Mouse (Mus musculus): ENCODE results near the gene Ddx6.
"Not testable (repeated sequence)": the region's sequence is repeated elsewhere in the genome, so short reads cannot be mapped to it uniquely, and the experiment has no call there.

Ddx6 gene

DNA sequence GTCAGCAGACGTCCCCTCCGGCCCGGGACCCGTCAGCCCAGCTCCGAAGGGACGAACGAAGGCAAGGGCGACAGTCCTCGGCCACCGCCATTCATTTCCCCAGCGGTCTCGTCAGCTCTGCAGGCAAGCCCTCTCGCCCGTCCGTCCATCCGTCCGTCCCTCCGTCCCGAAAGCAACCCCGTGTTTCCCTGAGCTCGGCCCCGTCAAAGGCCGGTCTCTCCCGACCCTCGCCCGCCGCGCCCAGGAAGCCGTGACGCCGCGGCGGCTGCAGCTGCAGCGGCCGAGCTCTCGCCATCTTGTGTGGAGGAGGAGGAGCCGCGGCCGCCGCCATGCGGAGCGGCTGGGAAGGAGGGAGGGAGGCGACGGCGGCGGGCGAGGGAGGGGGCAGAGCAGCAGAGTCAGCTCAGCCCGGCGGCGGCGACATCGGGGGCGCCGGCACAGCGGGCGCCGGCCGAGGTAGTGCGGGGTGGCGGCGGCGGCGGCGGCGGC is 358 bp upstream of the Ddx6 start:
- CTCF ChIA-PET = interaction anchor here in 2 of 4 experiments (1.1 to 2.3 kb wide), 5 partner anchors 9 to 150 kb away, joined by 4 to 7 read pairs (median 6); partner anchors contain the start of gene Upk2 (in 1 of the 2)
- POLR2A ChIA-PET = interaction anchor here (0.6 to 22.4 kb wide), 86 partner anchors 8 to 760 kb away, joined by 3 to 427 read pairs (median 5); partner anchors contain the start of genes Bcl9l (in 3 of the 4), Arcn1 (in 2 of the 4), H2afx (in 2 of the 4) and Ift46 (in 2 of the 4)

DNA sequence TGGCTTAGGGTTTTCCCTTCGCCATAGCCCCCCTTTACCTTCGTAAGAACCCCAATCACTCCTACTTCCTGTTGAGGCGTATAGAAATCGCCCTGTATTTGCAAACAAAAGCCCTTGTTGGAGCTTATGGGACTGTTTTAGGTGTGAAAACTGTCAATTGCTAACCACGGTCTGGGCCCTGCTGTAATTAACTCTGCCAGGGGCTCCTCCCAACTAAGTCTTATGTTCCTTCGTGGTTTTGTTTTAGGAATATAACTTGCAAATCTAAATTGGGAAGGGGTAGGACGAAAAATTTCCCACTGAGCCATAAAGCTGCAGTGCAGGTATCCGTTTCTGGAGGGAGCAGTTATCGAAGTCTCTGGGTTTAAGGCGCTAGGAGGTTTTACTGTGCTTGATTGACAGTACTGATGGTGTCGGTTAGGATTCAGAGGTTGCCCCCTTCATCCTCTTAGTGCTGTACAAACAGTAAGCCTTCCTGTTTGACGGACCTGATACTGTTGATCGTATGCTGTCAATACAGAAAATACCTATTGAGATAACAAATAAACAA is 999 bp downstream of the Ddx6 start:
- CTCF ChIA-PET = interaction anchor here in 3 of 4 experiments (0.6 to 2.3 kb wide), 3 partner anchors 10 to 151 kb away, joined by 3 to 6 read pairs (median 3); partner anchors contain the start of gene Upk2 (in 1 of the 3)
- POLR2A ChIA-PET = interaction anchor here (0.6 to 22.4 kb wide), 52 partner anchors 8 to 1624 kb away, joined by 3 to 427 read pairs (median 8); partner anchors contain the start of genes Arcn1 (in 2 of the 4), Bcl9l (in 2 of the 4), Ift46 (in 2 of the 4) and Ccdc84 (in 1 of the 4)

- POLR2A ChIA-PET = interaction anchor here (0.7 to 22.4 kb wide), 22 partner anchors 9 to 313 kb away, joined by 3 to 427 read pairs (median 12); partner anchors contain the start of genes Arcn1 (in 1 of the 4), Ift46 (in 1 of the 4), Rps25 (in 1 of the 4) and Trappc4 (in 1 of the 4)
- CTCF ChIA-PET = interaction anchor here in 1 of 4 experiments (0.7 kb wide), 1 partner anchor 1087 kb away, joined by 6 read pairs; no protein-coding TSS in a partner anchor
Measured at GRCm38 (mm10) chr9:44606646-44607045, 2.0 kb downstream of the Ddx6 start.

- ChIA-PET POLR2A (interaction anchor here in 3 of 4 experiments (0.7 to 22.4 kb wide), 17 partner anchors 9 to 312 kb away, joined by 3 to 427 read pairs (median 7); partner anchors contain the start of genes Arcn1 (in 1 of the 3), Ift46 (in 1 of the 3), Rps25 (in 1 of the 3) and Trappc4 (in 1 of the 3)), CTCF (interaction anchor here in 1 of 4 experiments (0.7 kb wide), 1 partner anchor 1086 kb away, joined by 6 read pairs; no protein-coding TSS in a partner anchor)
Measured at GRCm38 (mm10) chr9:44607306-44607705, 2.6 kb downstream of the Ddx6 start.

- CTCF ChIA-PET = no interaction called here
- POLR2A ChIA-PET = interaction anchor here in 3 of 4 experiments (0.5 to 22.4 kb wide), 14 partner anchors 11 to 297 kb away, joined by 3 to 427 read pairs (median 4); no protein-coding TSS in a partner anchor
Measured at GRCm38 (mm10) chr9:44610371-44610770, 5.7 kb downstream of the Ddx6 start.

GRCm38 (mm10) chr9:44613081-44613480 is 8.4 kb downstream of the Ddx6 start:
- CTCF ChIA-PET = interaction anchor here in 1 of 4 experiments (0.6 to 0.7 kb wide), 2 partner anchors 103 to 1702 kb away, joined by 4 to 6 read pairs; no protein-coding TSS in a partner anchor
- POLR2A ChIA-PET = interaction anchor here (0.7 to 22.4 kb wide), 13 partner anchors 8 to 166 kb away, joined by 3 to 427 read pairs (median 6); partner anchors contain the start of genes Ddx6 (in 4 of the 4) and Cxcr5 (in 1 of the 4)

GRCm38 (mm10) chr9:44621114-44621513 is 16.4 kb downstream of the Ddx6 start:
- ChIA-PET CTCF (interaction anchor here in 3 of 4 experiments (0.7 to 0.9 kb wide), 3 partner anchors 11 to 512 kb away, joined by 3 to 5 read pairs (median 3); no protein-coding TSS in a partner anchor), POLR2A (interaction anchor here in 3 of 4 experiments (0.5 to 4.7 kb wide), 18 partner anchors 7 to 277 kb away, joined by 3 to 55 read pairs (median 5); partner anchors contain the start of genes Ddx6 (in 3 of the 3), Arcn1 (in 1 of the 3) and Ift46 (in 1 of the 3))

DNA sequence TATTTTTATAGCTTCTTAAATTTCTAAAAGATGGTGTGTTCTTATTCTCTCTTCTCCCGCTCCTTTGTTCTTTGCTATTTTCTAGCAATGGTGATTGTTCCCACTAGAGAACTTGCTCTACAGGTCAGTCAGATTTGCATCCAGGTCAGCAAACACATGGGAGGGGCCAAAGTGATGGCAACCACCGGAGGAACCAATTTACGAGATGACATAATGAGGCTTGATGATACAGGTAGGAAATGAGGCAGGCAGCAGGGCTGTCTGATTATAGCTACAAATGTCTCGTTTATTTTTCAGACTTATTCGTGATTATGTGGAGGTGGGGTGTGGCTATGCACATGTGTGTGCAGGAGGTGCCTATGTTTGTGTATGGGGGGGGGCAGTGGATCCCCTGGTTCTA is 19.7 kb downstream of the Ddx6 start:
- ChIA-PET CTCF (interaction anchor here in 1 of 4 experiments (0.5 kb wide), 1 partner anchor 66 kb away, joined by 3 read pairs; no protein-coding TSS in a partner anchor), POLR2A (interaction anchor here in 3 of 4 experiments (0.6 to 4.7 kb wide), 12 partner anchors 9 to 592 kb away, joined by 3 to 55 read pairs (median 7); partner anchors contain the start of gene Ddx6 (in 2 of the 3))

DNA sequence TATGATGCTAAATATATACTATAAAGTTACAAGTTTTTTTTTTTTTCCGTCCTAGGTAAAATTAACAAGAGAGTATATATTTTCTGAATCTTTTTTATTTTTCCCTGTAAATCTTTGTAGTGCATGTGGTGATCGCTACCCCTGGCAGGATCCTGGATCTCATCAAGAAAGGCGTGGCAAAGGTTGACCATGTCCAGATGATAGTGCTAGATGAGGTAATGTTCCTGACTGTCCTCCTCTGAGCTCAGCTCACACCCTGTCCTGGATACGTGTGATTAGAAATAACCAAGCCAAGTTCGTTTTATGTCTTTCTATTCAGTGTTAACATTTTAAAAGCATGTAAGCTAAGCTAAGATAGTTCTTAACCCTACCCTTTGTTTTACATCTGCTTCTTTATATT is 21.6 kb downstream of the Ddx6 start:
- ChIA-PET POLR2A (interaction anchor here in 2 of 4 experiments (0.6 to 4.1 kb wide), 10 partner anchors 8 to 284 kb away, joined by 3 to 43 read pairs (median 4); partner anchors contain the start of genes Ddx6 (in 2 of the 2) and Bcl9l (in 1 of the 2)), CTCF (interaction anchor here in 1 of 4 experiments (1.3 kb wide), 1 partner anchor 29 kb away, joined by 3 read pairs; no protein-coding TSS in a partner anchor)

- ChIA-PET CTCF (interaction anchor here in 3 of 4 experiments (0.6 to 2.3 kb wide), 12 partner anchors 14 to 507 kb away, joined by 3 to 12 read pairs (median 4); partner anchors contain the start of genes Bcl9l (in 1 of the 3) and Upk2 (in 1 of the 3)), POLR2A (interaction anchor here (0.6 to 2.1 kb wide), 15 partner anchors 8 to 303 kb away, joined by 3 to 12 read pairs (median 4); partner anchors contain the start of genes Arcn1 (in 1 of the 4), Ddx6 (in 1 of the 4), H2afx (in 1 of the 4) and Ift46 (in 1 of the 4))
Measured at GRCm38 (mm10) chr9:44637551-44638169, 33.0 kb downstream of the Ddx6 start.

DNA sequence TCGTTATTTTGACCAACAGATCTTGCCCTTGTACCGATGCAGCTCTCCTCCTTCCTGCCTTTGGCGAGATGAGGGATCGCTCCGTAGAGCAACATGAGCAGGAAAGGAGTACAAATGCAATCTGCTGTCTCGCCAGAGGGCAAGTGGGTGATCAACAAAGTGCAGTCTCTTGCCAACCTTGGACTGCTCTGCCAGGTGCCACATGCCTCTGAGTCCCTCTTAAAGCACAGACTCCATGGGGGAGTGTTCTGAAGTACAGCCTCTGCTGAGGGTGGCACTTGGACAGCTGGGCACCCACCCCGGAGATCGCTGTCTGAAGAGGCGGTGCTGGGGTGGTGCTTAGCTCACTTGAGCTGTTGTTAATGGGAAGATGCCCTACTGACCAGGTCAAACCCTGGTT is 34.0 kb downstream of the Ddx6 start:
- CTCF ChIA-PET = interaction anchor here in 1 of 4 experiments (1.2 to 2.3 kb wide), 4 partner anchors 14 to 185 kb away, joined by 4 to 12 read pairs (median 6); partner anchors contain the start of gene Upk2

DNA sequence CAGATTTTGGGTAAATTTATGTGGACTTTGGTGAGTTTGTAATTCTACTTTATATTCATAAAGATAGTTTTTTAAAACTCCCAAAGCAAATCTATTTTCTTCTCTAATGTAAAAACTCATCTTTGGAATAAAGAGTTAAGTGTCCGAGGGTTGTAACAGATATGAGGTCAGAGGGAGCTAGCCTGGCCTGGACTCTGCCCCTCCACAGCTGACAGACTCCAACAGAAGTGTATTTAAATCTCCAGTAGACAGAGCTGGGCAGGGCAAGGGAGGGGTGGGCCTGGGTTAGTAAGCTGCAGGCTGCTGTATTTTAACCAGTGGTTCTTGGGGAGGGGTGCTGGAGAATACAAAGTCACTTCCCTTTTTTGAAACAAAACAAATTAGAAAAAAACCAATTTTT is 35.3 kb downstream of the Ddx6 start:
- POLR2A ChIA-PET, CTCF ChIA-PET: not testable (repeated sequence)

More for the DNA sequence above, 34.0 kb downstream of the Ddx6 start:
- POLR2A ChIA-PET = interaction anchor here in 3 of 4 experiments (1.2 to 1.9 kb wide), 5 partner anchors 13 to 304 kb away, joined by 3 to 5 read pairs (median 4); partner anchors contain the start of genes Ddx6 (in 1 of the 3) and H2afx (in 1 of the 3)

DNA sequence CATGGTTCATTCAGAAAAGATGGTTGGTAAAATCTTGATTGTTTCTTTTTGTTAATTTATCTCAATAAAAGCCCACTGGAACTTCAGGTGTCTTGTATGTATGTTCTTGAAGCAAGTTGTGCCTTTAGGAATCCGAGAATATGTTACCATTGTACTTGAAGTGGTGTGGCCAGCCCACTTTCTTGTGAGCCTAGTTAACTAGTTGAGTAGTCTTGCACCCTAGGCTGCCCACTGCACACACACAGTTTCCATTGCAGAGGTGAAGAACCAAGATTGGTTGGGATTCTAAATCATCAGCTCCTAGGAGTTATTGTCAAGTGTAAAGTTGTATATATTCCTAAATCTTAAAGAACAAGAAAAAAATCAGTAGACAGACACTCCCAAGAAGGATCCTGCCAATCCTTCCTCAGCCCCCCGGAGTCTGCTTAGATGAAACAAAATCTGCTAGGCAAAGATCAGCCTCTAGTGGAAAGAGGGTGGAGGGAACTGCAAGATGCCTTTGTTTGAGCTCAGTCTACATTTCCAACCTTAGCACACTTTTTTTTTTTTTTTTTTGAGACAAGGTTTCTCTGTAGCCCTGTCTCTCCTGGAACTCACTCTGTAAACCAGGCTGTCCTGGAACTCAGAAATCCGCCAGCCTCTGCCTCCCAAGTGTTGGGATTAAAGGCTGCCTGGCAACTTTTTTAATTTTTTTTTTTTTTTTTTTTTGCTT is 36.1 kb downstream of the Ddx6 start:
- POLR2A ChIA-PET = interaction anchor here in 2 of 4 experiments (0.7 to 2.1 kb wide), 10 partner anchors 11 to 307 kb away, joined by 3 to 12 read pairs (median 4); partner anchors contain the start of genes Ddx6 (in 1 of the 2) and H2afx (in 1 of the 2)
- CTCF ChIA-PET = interaction anchor here in 2 of 4 experiments (0.6 to 0.9 kb wide), 3 partner anchors 15 to 402 kb away, joined by 3 to 7 read pairs (median 3); no protein-coding TSS in a partner anchor

DNA sequence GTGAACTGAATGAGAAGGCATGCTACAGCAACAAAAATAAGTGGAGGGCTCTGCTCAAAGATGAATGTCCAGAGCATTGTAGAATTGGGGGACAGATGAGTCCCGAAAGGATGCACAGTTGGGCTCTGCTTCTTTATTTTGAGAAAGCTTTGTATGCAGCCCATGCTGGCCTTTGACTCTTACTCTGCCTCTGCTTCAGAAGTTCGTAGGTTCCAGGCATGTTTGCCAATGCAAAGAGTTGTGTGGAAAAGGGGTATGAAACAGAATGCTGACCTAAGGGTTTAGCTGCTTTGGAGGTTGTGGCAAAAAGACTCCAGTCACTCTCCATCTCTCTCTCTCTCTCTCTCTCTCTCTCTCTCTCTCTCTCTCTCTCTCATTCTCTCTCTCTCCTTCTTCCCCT is 36.9 kb downstream of the Ddx6 start:
- ChIA-PET POLR2A (interaction anchor here in 3 of 4 experiments (0.7 to 2.1 kb wide), 14 partner anchors 13 to 1525 kb away, joined by 3 to 12 read pairs (median 4); partner anchors contain the start of genes Bcl9l (in 1 of the 3), Ddx6 (in 1 of the 3) and H2afx (in 1 of the 3)), CTCF (interaction anchor here in 2 of 4 experiments (0.7 kb wide), 2 partner anchors 20 to 158 kb away, joined by 3 to 5 read pairs; no protein-coding TSS in a partner anchor)

DNA sequence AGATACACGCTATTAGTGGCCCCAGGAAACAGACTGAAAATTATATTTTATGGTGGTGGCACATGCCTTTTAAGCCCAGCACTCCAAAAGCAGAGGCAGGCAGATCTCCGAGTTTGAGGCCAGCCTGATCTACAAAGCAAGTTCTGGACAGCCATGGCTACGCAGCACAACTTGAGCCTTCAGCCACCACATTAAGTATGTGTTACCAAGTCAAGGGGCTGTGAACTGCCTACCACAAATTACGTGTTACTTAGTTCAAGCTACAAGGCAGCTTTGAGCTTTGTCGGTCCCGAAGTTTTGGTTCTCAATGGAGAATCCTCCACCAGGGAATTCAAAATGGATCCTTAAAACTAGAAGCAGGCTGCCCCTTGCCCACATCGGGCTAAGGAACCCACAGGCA is 38.4 kb downstream of the Ddx6 start:
- ChIA-PET POLR2A (interaction anchor here in 3 of 4 experiments (0.5 to 4.4 kb wide), 5 partner anchors 12 to 380 kb away, joined by 3 to 20 read pairs (median 4); partner anchors contain the start of gene Ddx6 (in 1 of the 3)), CTCF (interaction anchor here in 2 of 4 experiments (1.4 to 1.7 kb wide), 3 partner anchors 9 to 13 kb away, joined by 4 read pairs; no protein-coding TSS in a partner anchor)

- ChIA-PET POLR2A (interaction anchor here in 1 of 4 experiments (1.7 to 4.4 kb wide), 2 partner anchors 33 to 39 kb away, joined by 4 to 20 read pairs; partner anchors contain the start of gene Ddx6), CTCF (interaction anchor here in 2 of 4 experiments (0.6 to 1.7 kb wide), 4 partner anchors 11 to 1670 kb away, joined by 4 to 16 read pairs (median 7); no protein-coding TSS in a partner anchor)
Measured at GRCm38 (mm10) chr9:44644186-44644585, 39.5 kb downstream of the Ddx6 start.
